Mouse (Mus musculus) MEL (cell line): ENCODE measurements around the gene Morn1. TPM values are rescaled to one million over a fixed set of nuclear protein-coding genes. Genes with fewer than 3 reads are reported as not detected.

ENCODE experiments used
- DNase-seq: peaks from one replicate; pipeline ENCODE4 v3.0.0; 2011; ENCODE audit warnings: low read depth, low spot score
- H3K27ac ChIP-seq: 2 replicates; pipeline ENCODE4 v1.5.1; 2012; ENCODE audit warnings: low read depth, mild to moderate bottlenecking, control low read depth, low read length, moderate library complexity; ENCODE audit not compliant: control insufficient read depth
- H3K27me3 ChIP-seq, 2 experiments: fragments of 150-350 bp in 1 of 2; sonication (generic) in 1 of 2; 2 replicates each; pipeline ENCODE4 v1.6.1; 2012; ENCODE audit warnings: low read length in 2 of 2, mild to moderate bottlenecking in 2 of 2, improper control_type of control experiment in 1 of 2, moderate library complexity in 1 of 2; ENCODE audit not compliant: insufficient read depth in 2 of 2, control insufficient read depth in 1 of 2
- H3K36me3 ChIP-seq, 2 experiments: 2 replicates each; pipeline ENCODE4 v1.6.1; 2012 to 2014; ENCODE audit warnings: low read length in 2 of 2, improper control_type of control experiment in 1 of 2, inconsistent platforms in 1 of 2, mild to moderate bottlenecking in 1 of 2; ENCODE audit not compliant: insufficient read depth in 2 of 2, control insufficient read depth in 1 of 2
- H3K4me1 ChIP-seq, 2 experiments: fragments of 150-350 bp in 1 of 2; sonication (generic) in 1 of 2; 2 replicates each; pipeline ENCODE4 v1.6.1; 2012; ENCODE audit warnings: low read length in 2 of 2, improper control_type of control experiment in 1 of 2, mild to moderate bottlenecking in 1 of 2; ENCODE audit not compliant: insufficient read depth in 2 of 2, control insufficient read depth in 1 of 2
- H3K4me3 ChIP-seq, 2 experiments: fragments of 150-350 bp in 1 of 2; sonication (generic) in 1 of 2; 2 replicates each; pipeline ENCODE4 v1.5.1; 2012; ENCODE audit warnings: low read depth in 2 of 2, low read length in 2 of 2, mild to moderate bottlenecking in 2 of 2, moderate library complexity in 2 of 2, control low read depth in 1 of 2, improper control_type of control experiment in 1 of 2; ENCODE audit not compliant: control insufficient read depth in 1 of 2, insufficient read depth in 1 of 2
- H3K79me2 ChIP-seq: 2 replicates; pipeline ENCODE4 v1.6.1; 2012; ENCODE audit warnings: mild to moderate bottlenecking, low read length, moderate library complexity; ENCODE audit not compliant: control insufficient read depth, poor library complexity, insufficient read depth
- H3K9ac ChIP-seq: 2 replicates; pipeline ENCODE4 v1.6.1; 2012; ENCODE audit warnings: low read depth, mild to moderate bottlenecking, control low read depth, low read length, moderate library complexity; ENCODE audit not compliant: control insufficient read depth, poor library complexity, severe bottlenecking
- H3K9me3 ChIP-seq: fragments of 150-350 bp; sonication (generic); replicated peaks from 2 replicates; pipeline ENCODE4 v1.6.1; 2012; ENCODE audit warnings: mild to moderate bottlenecking, low read length, improper control_type of control experiment, moderate library complexity; ENCODE audit not compliant: insufficient read depth
- E2F4 ChIP-seq: IDR thresholded peaks from 2 replicates; pipeline ENCODE4 v1.6.1; 2011; ENCODE audit warnings: low read depth, low read length, improper control_type of control experiment, borderline replicate concordance
- ETS1 ChIP-seq: IDR thresholded peaks from 2 replicates; pipeline ENCODE4 v1.6.1; 2012; ENCODE audit warnings: low read depth, mild to moderate bottlenecking, inconsistent platforms, low read length, improper control_type of control experiment, moderate library complexity
- MAZ ChIP-seq: IDR thresholded peaks from 2 replicates; pipeline ENCODE4 v1.6.1; 2012; ENCODE audit warnings: low read depth, mild to moderate bottlenecking, inconsistent platforms, low read length, improper control_type of control experiment
- MYC ChIP-seq: IDR thresholded peaks from 2 replicates; pipeline ENCODE4 v1.6.1; 2011; ENCODE audit warnings: low read depth, mild to moderate bottlenecking, low read length, improper control_type of control experiment, moderate library complexity
- NELFE ChIP-seq: IDR thresholded peaks from 2 replicates; pipeline ENCODE4 v1.6.1; 2011; ENCODE audit warnings: low read depth, low read length, improper control_type of control experiment
- NRF1 ChIP-seq: IDR thresholded peaks from 2 replicates; pipeline ENCODE4 v1.6.1; 2014; ENCODE audit warnings: low read depth, mild to moderate bottlenecking, inconsistent platforms, low read length, improper control_type of control experiment, moderate library complexity; ENCODE audit not compliant: poor library complexity, insufficient read depth, severe bottlenecking
- POLR2AphosphoS2 ChIP-seq: IDR thresholded peaks from 2 replicates; pipeline ENCODE4 v1.6.1; 2011; ENCODE audit warnings: low read length, improper control_type of control experiment
- SMC3 ChIP-seq: IDR thresholded peaks from 2 replicates; pipeline ENCODE4 v1.6.1; 2011; ENCODE audit warnings: low read depth, low read length, improper control_type of control experiment
- TAL1 ChIP-seq: IDR thresholded peaks from 2 replicates; pipeline ENCODE4 v1.6.1; 2012; ENCODE audit warnings: mild to moderate bottlenecking, inconsistent platforms, low read length, moderate library complexity, mixed read lengths
- USF2 ChIP-seq, 2 experiments: IDR thresholded peaks; 2 replicates each; pipeline ENCODE4 v1.6.1; 2011 to 2012; ENCODE audit warnings: improper control_type of control experiment in 2 of 2, low read length in 2 of 2, borderline replicate concordance in 1 of 2, inconsistent platforms in 1 of 2, low read depth in 1 of 2, mild to moderate bottlenecking in 1 of 2; ENCODE audit not compliant: insufficient read depth in 1 of 2
- ZKSCAN1 ChIP-seq: IDR thresholded peaks from 2 replicates; pipeline ENCODE4 v1.6.1; 2012; ENCODE audit warnings: low read depth, mild to moderate bottlenecking, inconsistent platforms, low read length, improper control_type of control experiment, moderate library complexity
- ZMIZ1 ChIP-seq: IDR thresholded peaks from 2 replicates; pipeline ENCODE4 v1.6.1; 2012; ENCODE audit warnings: low read depth, mild to moderate bottlenecking, inconsistent platforms, low read length, improper control_type of control experiment, moderate library complexity
- polyA plus RNA-seq, 2 experiments: library from polyadenylated mRNA; stranded (reverse) in 1 of 2; unstranded in 1 of 2; fragments of >175 nt in 1 of 2; fragments of >200 nt in 1 of 2; gene quantifications; 2 replicates each; pipeline versions ENCODE4 v1.2.1 to v1.2.4; 2012; ENCODE audit warnings: low replicate concordance in 2 of 2, low read depth in 1 of 2; ENCODE audit not compliant: insufficient read length in 2 of 2, insufficient read depth in 1 of 2, missing spikeins in 1 of 2
- total RNA-seq: library from RNA; depleted of rRNA; stranded (reverse); fragments of 300-350 nt; gene quantifications from 2 replicates; pipeline ENCODE4 v1.2.3, GENCODE M21; 2012

Morn1 gene
- total and polyA plus RNA-seq, 3 experiments = 4.1 to 4.4 TPM; not detected in 1

DNA sequence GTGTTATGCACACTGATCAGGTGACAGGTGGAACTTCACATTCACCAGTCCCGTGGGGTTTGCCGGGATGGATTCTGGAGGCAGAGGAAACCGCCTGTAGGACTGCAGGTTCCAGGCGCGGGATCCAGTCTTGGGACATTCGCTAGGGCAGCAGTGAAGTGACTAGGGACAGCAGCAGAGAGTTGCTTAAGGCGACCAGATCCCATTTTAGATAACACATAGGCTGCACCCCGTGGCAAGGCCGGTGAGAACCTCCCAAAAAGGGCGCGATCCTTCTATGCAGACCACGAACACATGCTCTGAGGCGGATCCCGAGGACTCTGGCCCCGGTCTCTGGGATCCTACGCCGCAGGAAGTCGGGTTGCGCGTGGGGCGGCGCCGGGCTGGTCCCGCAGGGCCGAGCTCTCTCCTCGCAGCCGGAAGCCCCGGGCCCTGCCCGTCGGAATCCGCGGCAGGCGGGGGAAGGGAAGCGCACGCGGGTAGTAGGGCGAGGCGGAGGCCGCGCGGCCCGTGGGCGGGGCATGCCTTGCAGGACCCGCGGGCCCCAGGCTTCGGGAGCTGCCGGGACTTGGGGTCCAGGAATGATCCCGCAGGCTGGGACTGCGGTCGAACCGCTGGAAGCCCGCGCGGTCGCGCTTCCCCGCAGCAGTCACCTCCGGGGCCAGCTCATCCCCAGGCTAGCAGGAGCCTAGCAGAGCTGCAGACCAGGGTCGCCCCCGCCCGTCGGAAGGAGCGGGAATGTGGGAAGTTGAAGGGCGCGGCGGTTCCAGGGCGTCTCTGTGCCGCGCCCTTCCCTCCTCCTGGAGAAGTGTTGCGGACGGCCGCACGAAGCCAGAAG is 64.1 kb downstream of the Morn1 start (continued):
- TF ChIP-seq POLR2AphosphoS2 = peak; percentile 60; the same call in 1 of the 2 replicates
- peak; percentile 52 for TF ChIP-seq NELFE
- no peak for TF ChIP-seq SMC3
- TF ChIP-seq E2F4 = no peak
- no peak for TF ChIP-seq TAL1

DNA sequence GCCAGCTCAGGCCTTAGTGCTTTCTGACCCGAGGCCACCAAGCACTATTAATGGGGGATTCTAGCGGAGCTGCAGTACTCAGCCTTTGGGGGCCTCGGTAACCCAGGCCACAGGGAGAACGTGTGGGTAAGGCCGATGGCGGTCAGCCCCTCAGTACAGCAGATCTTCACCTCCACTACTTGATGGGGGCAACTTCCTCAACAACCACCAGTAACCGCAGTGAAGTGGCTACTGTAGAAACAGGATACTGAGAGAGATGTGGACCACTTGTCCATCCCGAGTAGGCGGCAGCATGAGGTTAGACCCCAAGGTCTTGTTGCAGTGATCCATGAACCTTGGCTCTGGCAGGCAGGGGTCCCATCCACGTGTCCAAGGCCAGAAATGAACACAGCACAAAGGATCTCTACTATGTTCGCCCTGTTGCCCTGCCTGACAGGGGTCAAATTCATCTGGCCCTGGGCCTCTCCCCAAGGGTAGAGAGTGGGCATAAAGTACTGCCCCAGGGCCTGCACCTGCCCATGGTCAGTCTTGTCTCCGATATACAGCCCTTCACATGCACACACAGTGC is 64.9 kb downstream of the Morn1 start:
- no peak for TF ChIP-seq ZMIZ1
- TF ChIP-seq, all 39 proteins: peak for 0
- peaks cover 13 to 24% of the 10 kb centered on the region in 2 experiments for H3K4me1 ChIP-seq

DNA sequence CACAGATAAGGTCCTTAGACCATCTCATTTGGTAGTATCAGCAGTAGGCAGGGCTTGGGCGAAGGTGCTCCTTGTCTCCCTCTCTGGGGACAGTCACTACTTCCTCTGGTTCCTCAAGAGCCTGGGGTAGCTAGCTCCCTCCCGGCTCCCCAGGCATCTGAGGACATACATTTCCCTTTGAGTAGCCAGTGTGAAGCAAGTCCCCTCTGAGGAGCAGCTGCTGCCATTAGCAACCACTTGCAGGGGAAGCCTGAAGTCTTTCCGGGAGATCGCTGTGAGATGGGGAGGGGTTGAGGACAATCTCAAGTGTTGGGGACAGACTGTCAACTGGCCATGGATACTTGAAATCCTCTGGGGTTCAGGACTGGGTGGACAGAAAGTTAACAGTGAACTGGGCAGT is 65.5 kb downstream of the Morn1 start:
- TF ChIP-seq USF2 (IDR thresholded peaks at IDR 0.05; ENCODE audit: borderline replicate concordance in 1 of 2, insufficient read depth in 1 of 2, low read depth in 1 of 2, low read length in 2 of 2) (no peak), ETS1 (no peak), MAZ (no peak), ZKSCAN1 (no peak), MYC (no peak), NRF1 (no peak)
- no peaks in the 10 kb centered on the region for H3K27me3 ChIP-seq
- H3K4me3 ChIP-seq = no peak overlapping the region
- no peak overlapping the region for H3K9ac ChIP-seq
- H3K27ac ChIP-seq = no peak overlapping the region
- H3K9me3 ChIP-seq = no peaks in the 10 kb centered on the region
- peaks cover 0 to 5% of the 10 kb centered on the region in 2 experiments; a peak in 2 of 4 replicates for H3K36me3 ChIP-seq
- peaks cover 5% of the 10 kb centered on the region; the same call in 1 of the 2 replicates for H3K79me2 ChIP-seq
- peak; percentile 37 for DNase-seq
- peaks cover 13 to 24% of the 10 kb centered on the region in 2 experiments for H3K4me1 ChIP-seq

More for the DNA sequence above, 64.9 kb downstream of the Morn1 start:
- peak overlapping the region; percentile 59 to 72 for H3K4me3 ChIP-seq
- H3K9me3 ChIP-seq = no peaks in the 10 kb centered on the region
- peak; percentile 31 for DNase-seq
- H3K79me2 ChIP-seq = peaks cover 5% of the 10 kb centered on the region; the same call in 1 of the 2 replicates
- H3K27me3 ChIP-seq = no peaks in the 10 kb centered on the region
- peak overlapping the region; percentile 83 for H3K9ac ChIP-seq
- no peak overlapping the region for H3K27ac ChIP-seq
- H3K36me3 ChIP-seq = peaks cover 0 to 5% of the 10 kb centered on the region in 2 experiments; a peak in 2 of 4 replicates
